Mouse (Mus musculus): ENCODE data around the gene Alkbh3.

GRCm38 (mm10) chr2:93991336-93991735, 19.3 kb downstream of the Alkbh3 start:
- TF ChIP-seq CTCF (IDR thresholded peaks at IDR 0.05; ENCODE audit: low read depth): no peak
- no peak for TF ChIP-seq EP300 (IDR thresholded peaks at IDR 0.05; ENCODE audit: low read depth)
